20 mouse cellular contexts compared by ENCODE assay signal in genomic region chr8:60167716-60168272, GRCm38 (mm10).
DNase-seq lines count a peak whose midpoint lies in the region; ATAC-seq and TF ChIP-seq lines count a peak whose summit lies in the region.
"Had no signal": no experiment of that assay in that cellular context is flagged by ENCODE, and none has a peak within 500 bp of the region (broad histone marks: within the 10 kb centered on the region; RNA-seq: fewer than 3 reads in every experiment).

No protein-coding gene starts in this region.

- H3K4me3 ChIP-seq in forebrain, embryonic 14.5 days (ENCODE audit: low read depth, low read length), result no peak overlapping the region
- no peak overlapping the region for H3K4me3 ChIP-seq in forebrain, embryonic 13.5 days
- H3K4me3 ChIP-seq in midbrain, embryonic 10.5 days, result no peak overlapping the region
- no peak overlapping the region for H3K4me3 ChIP-seq in midbrain, postnatal 0 days (ENCODE audit: low read depth, low read length)
- no peak overlapping the region for H3K4me3 ChIP-seq in midbrain, embryonic 12.5 days
- H3K4me3 ChIP-seq in midbrain, embryonic 15.5 days, result no peak overlapping the region
- H3K4me3 ChIP-seq: embryonic facial prominence, embryonic 12.5 days; forebrain, embryonic 12.5 days; heart, embryonic 13.5 days; hindbrain, embryonic 12.5 days had no signal

- H3K9me3 ChIP-seq in forebrain, embryonic 14.5 days (replicated peaks; ENCODE audit: control insufficient read depth, low read length), result no peaks in the 10 kb centered on the region
- H3K9me3 ChIP-seq in forebrain, embryonic 13.5 days (replicated peaks), result no peaks in the 10 kb centered on the region
- H3K9me3 ChIP-seq in midbrain, embryonic 10.5 days (replicated peaks), result no peaks in the 10 kb centered on the region
- H3K9me3 ChIP-seq in midbrain, postnatal 0 days (ENCODE audit: low read length), result no peaks in the 10 kb centered on the region
- H3K9me3 ChIP-seq in midbrain, embryonic 12.5 days, result no peaks in the 10 kb centered on the region
- no peaks in the 10 kb centered on the region for H3K9me3 ChIP-seq in midbrain, embryonic 15.5 days
- H3K9me3 ChIP-seq: embryonic facial prominence, embryonic 12.5 days; forebrain, embryonic 12.5 days; heart, embryonic 13.5 days; hindbrain, embryonic 12.5 days had no signal

- no peaks in the 10 kb centered on the region for H3K27me3 ChIP-seq in forebrain, embryonic 14.5 days (replicated peaks; ENCODE audit: control insufficient read depth, insufficient read depth, low read length)
- H3K27me3 ChIP-seq in forebrain, embryonic 13.5 days, result no peaks in the 10 kb centered on the region
- no peaks in the 10 kb centered on the region for H3K27me3 ChIP-seq in midbrain, embryonic 10.5 days (ENCODE audit: low read depth, poor library complexity, severe bottlenecking)
- no peaks in the 10 kb centered on the region for H3K27me3 ChIP-seq in midbrain, postnatal 0 days (ENCODE audit: insufficient read depth, low read length)
- no peaks in the 10 kb centered on the region for H3K27me3 ChIP-seq in midbrain, embryonic 12.5 days
- H3K27me3 ChIP-seq in midbrain, embryonic 15.5 days (replicated peaks), result no peaks in the 10 kb centered on the region
- H3K27me3 ChIP-seq: embryonic facial prominence, embryonic 12.5 days; forebrain, embryonic 12.5 days; heart, embryonic 13.5 days; hindbrain, embryonic 12.5 days had no signal

- peak; percentile 11 for DNase-seq in forebrain, embryonic 14.5 days (ENCODE audit: low spot score)
- no peak for DNase-seq in midbrain, embryonic 10.5 days (ENCODE audit: low spot score)
- DNase-seq in midbrain, postnatal 0 days (ENCODE audit: low spot score), result no peak
- DNase-seq in thymus, adult 18-20 months, result no peak
- no peak for DNase-seq in cerebellum, adult 8-10 months
- DNase-seq: adrenal gland, adult 2 months; adrenal gland, postnatal 25 days; cerebellum, adult 9-10 months; cerebellum, postnatal 25 days; gastrocnemius, postnatal 36 days; heart, adult 11 months; heart, postnatal 36 days had no signal

- no peak overlapping the region for H3K9ac ChIP-seq in forebrain, embryonic 14.5 days (ENCODE audit: low read length)
- no peak overlapping the region for H3K9ac ChIP-seq in forebrain, embryonic 13.5 days
- no peak overlapping the region for H3K9ac ChIP-seq in midbrain, postnatal 0 days (replicated peaks; ENCODE audit: low read length, poor library complexity, severe bottlenecking)
- no peak overlapping the region for H3K9ac ChIP-seq in midbrain, embryonic 12.5 days (replicated peaks)
- H3K9ac ChIP-seq in midbrain, embryonic 15.5 days, result no peak overlapping the region
- H3K9ac ChIP-seq: embryonic facial prominence, embryonic 12.5 days; forebrain, embryonic 12.5 days; heart, embryonic 13.5 days; hindbrain, embryonic 12.5 days had no signal

- no peaks in the 10 kb centered on the region for H3K36me3 ChIP-seq in forebrain, embryonic 14.5 days (ENCODE audit: control insufficient read depth, insufficient read depth, low read length)
- no peaks in the 10 kb centered on the region for H3K36me3 ChIP-seq in forebrain, embryonic 13.5 days (ENCODE audit: poor library complexity, severe bottlenecking)
- H3K36me3 ChIP-seq in midbrain, embryonic 10.5 days, result no peaks in the 10 kb centered on the region
- H3K36me3 ChIP-seq in midbrain, postnatal 0 days (ENCODE audit: insufficient read depth, low read length), result no peaks in the 10 kb centered on the region
- no peaks in the 10 kb centered on the region for H3K36me3 ChIP-seq in midbrain, embryonic 12.5 days
- H3K36me3 ChIP-seq in midbrain, embryonic 15.5 days (replicated peaks), result no peaks in the 10 kb centered on the region
- H3K36me3 ChIP-seq: embryonic facial prominence, embryonic 12.5 days; forebrain, embryonic 12.5 days; heart, embryonic 13.5 days; hindbrain, embryonic 12.5 days had no signal

- no peak for ATAC-seq in forebrain, embryonic 14.5 days
- ATAC-seq in forebrain, embryonic 13.5 days, result no peak
- no peak for ATAC-seq in midbrain, postnatal 0 days (ENCODE audit: low FRiP score)
- peak; percentile 29; the same call in 1 of the 2 replicates for ATAC-seq in midbrain, embryonic 12.5 days (ENCODE audit: low FRiP score, low read depth)
- peak; percentile 75 for ATAC-seq in midbrain, embryonic 15.5 days (replicated peaks)
- ATAC-seq: hindbrain, postnatal 0 days had no signal

- TF ChIP-seq CTCF in midbrain, postnatal 0 days (IDR thresholded peaks at IDR 0.05), result no peak

- WGBS in forebrain, embryonic 14.5 days, result 33% methylated on average over 5 of the region's 5 CpGs
- 36% methylated on average over 5 of the region's 5 CpGs for WGBS in forebrain, embryonic 13.5 days
- WGBS in midbrain, embryonic 10.5 days, result 50% methylated on average over 5 of the region's 5 CpGs
- WGBS in midbrain, postnatal 0 days, result 17% methylated on average over 5 of the region's 5 CpGs
- WGBS in midbrain, embryonic 12.5 days, result 28% methylated on average over 5 of the region's 5 CpGs
- WGBS in midbrain, embryonic 15.5 days, result 19% methylated on average over 5 of the region's 5 CpGs

- H3K27ac ChIP-seq in forebrain, embryonic 14.5 days (ENCODE audit: low read depth, low read length), result no peak overlapping the region
- H3K27ac ChIP-seq in forebrain, embryonic 13.5 days, result no peak overlapping the region
- H3K27ac ChIP-seq in midbrain, embryonic 10.5 days (replicated peaks), result 0 out of 2 replicates have a peak overlapping the region, but pooled peaks have one; percentile 6
- H3K27ac ChIP-seq in midbrain, postnatal 0 days (ENCODE audit: low read depth, low read length), result no peak overlapping the region
- H3K27ac ChIP-seq in midbrain, embryonic 12.5 days (replicated peaks), result 0 out of 2 replicates have a peak overlapping the region, but pooled peaks have one; percentile 2
- H3K27ac ChIP-seq in midbrain, embryonic 15.5 days, result no peak overlapping the region
- H3K27ac ChIP-seq: embryonic facial prominence, embryonic 12.5 days; forebrain, embryonic 12.5 days; heart, embryonic 13.5 days; hindbrain, embryonic 12.5 days; hindbrain, postnatal 0 days had no signal

- H3K4me1 ChIP-seq in forebrain, embryonic 14.5 days (ENCODE audit: control insufficient read depth, insufficient read depth, low read length), result peaks cover 2% of the 10 kb centered on the region; the same call in 1 of the 2 replicates
- peaks cover 7% of the 10 kb centered on the region for H3K4me1 ChIP-seq in forebrain, embryonic 13.5 days
- H3K4me1 ChIP-seq in midbrain, embryonic 10.5 days, result peaks cover 8% of the 10 kb centered on the region
- H3K4me1 ChIP-seq in midbrain, postnatal 0 days (ENCODE audit: insufficient read depth, low read length), result no peaks in the 10 kb centered on the region
- peaks cover 5% of the 10 kb centered on the region; the same call in 1 of the 2 replicates for H3K4me1 ChIP-seq in midbrain, embryonic 12.5 days
- no peaks in the 10 kb centered on the region; the same call in 1 of the 2 replicates for H3K4me1 ChIP-seq in midbrain, embryonic 15.5 days
- H3K4me1 ChIP-seq: embryonic facial prominence, embryonic 12.5 days; heart, embryonic 13.5 days; hindbrain, embryonic 12.5 days had no signal

- no peak overlapping the region for H3K4me2 ChIP-seq in forebrain, embryonic 14.5 days (ENCODE audit: low read length)
- no peak overlapping the region for H3K4me2 ChIP-seq in forebrain, embryonic 13.5 days
- H3K4me2 ChIP-seq in midbrain, postnatal 0 days (ENCODE audit: low read depth, low read length, poor library complexity, severe bottlenecking), result no peak overlapping the region
- H3K4me2 ChIP-seq in midbrain, embryonic 12.5 days (replicated peaks), result no peak overlapping the region; the same call in 1 of the 2 replicates
- H3K4me2 ChIP-seq in midbrain, embryonic 15.5 days, result no peak overlapping the region
- H3K4me2 ChIP-seq: embryonic facial prominence, embryonic 12.5 days; forebrain, embryonic 12.5 days; heart, embryonic 13.5 days; hindbrain, embryonic 12.5 days had no signal

Comparison
In these comparisons a context has a peak if more than half of its experiments do, and no peak if none do; other contexts are left out.
1. ATAC-seq: peak in midbrain, embryonic 12.5 days (single experiment) and midbrain, embryonic 15.5 days (single experiment); none in forebrain, embryonic 14.5 days (single experiment), forebrain, embryonic 13.5 days (single experiment) and midbrain, postnatal 0 days (single experiment).
2. H3K27ac ChIP-seq: peak in midbrain, embryonic 10.5 days (single experiment) and midbrain, embryonic 12.5 days (single experiment); none in forebrain, embryonic 14.5 days (single experiment), forebrain, embryonic 13.5 days (single experiment), midbrain, postnatal 0 days (single experiment) and midbrain, embryonic 15.5 days (single experiment).